ENCODE assay signal across 12 mouse cellular contexts in genomic region chr10:66357736-66358135, GRCm38 (mm10).
DNase-seq lines count a peak whose midpoint lies in the region; ATAC-seq and TF ChIP-seq lines count a peak whose summit lies in the region.
"Had no signal": no experiment of that assay in that cellular context is flagged by ENCODE, and none has a peak within 500 bp of the region (broad histone marks: within the 10 kb centered on the region; RNA-seq: fewer than 3 reads in every experiment).

No protein-coding gene starts in this region.

- H3K27me3 ChIP-seq in kidney, embryonic 14.5 days (ENCODE audit: control insufficient read depth, insufficient read depth, low read length): no peaks in the 10 kb centered on the region
- no peaks in the 10 kb centered on the region for H3K27me3 ChIP-seq in kidney, embryonic 15.5 days
- no peaks in the 10 kb centered on the region for H3K27me3 ChIP-seq in intestine, postnatal 0 days (replicated peaks; ENCODE audit: control insufficient read depth, insufficient read depth, low read length)
- H3K27me3 ChIP-seq in neural tube, embryonic 15.5 days (replicated peaks): no peaks in the 10 kb centered on the region
- H3K27me3 ChIP-seq: CH12.LX had no signal

- 71% methylated on average over 9 of the region's 9 CpGs for WGBS in kidney, embryonic 14.5 days
- 66% methylated on average over 9 of the region's 9 CpGs for WGBS in kidney, embryonic 15.5 days
- WGBS in intestine, postnatal 0 days: 91% methylated on average over 9 of the region's 9 CpGs
- WGBS in neural tube, embryonic 15.5 days: 70% methylated on average over 9 of the region's 9 CpGs

- no peaks in the 10 kb centered on the region for H3K36me3 ChIP-seq in kidney, embryonic 14.5 days (ENCODE audit: control insufficient read depth, insufficient read depth, low read length)
- no peaks in the 10 kb centered on the region for H3K36me3 ChIP-seq in kidney, embryonic 15.5 days
- H3K36me3 ChIP-seq in intestine, postnatal 0 days (ENCODE audit: control insufficient read depth, insufficient read depth): no peaks in the 10 kb centered on the region
- H3K36me3 ChIP-seq in neural tube, embryonic 15.5 days: no peaks in the 10 kb centered on the region

- DNase-seq in kidney, adult 18-20 months: no peak
- peak; percentile 96 to 98 for DNase-seq in cerebellum, postnatal 10 days
- no peak for DNase-seq in thymus, adult 18-20 months
- DNase-seq: liver, postnatal 0 days; thymus, adult 2 months had no signal

- no peaks in the 10 kb centered on the region for H3K4me1 ChIP-seq in kidney, embryonic 14.5 days (ENCODE audit: control insufficient read depth, insufficient read depth, low read length)
- 0 out of 2 replicates have a peak, but pooled peaks cover 2% of the 10 kb centered on the region for H3K4me1 ChIP-seq in kidney, embryonic 15.5 days
- H3K4me1 ChIP-seq in intestine, postnatal 0 days (replicated peaks; ENCODE audit: control insufficient read depth, insufficient read depth, low read length): no peaks in the 10 kb centered on the region
- H3K4me1 ChIP-seq in neural tube, embryonic 15.5 days: no peaks in the 10 kb centered on the region

- ATAC-seq in kidney, embryonic 14.5 days (ENCODE audit: low FRiP score, low TSS enrichment): peak; percentile 49
- ATAC-seq in cerebellum, adult (ENCODE audit: insufficient number of reproducible peaks, low FRiP score, low TSS enrichment): peak; percentile 97
- peak; percentile 64; the same call in 1 of the 2 replicates for ATAC-seq in kidney, embryonic 15.5 days (replicated peaks; ENCODE audit: low FRiP score)
- ATAC-seq in intestine, postnatal 0 days: no peak
- ATAC-seq in neural tube, embryonic 15.5 days (ENCODE audit: low FRiP score): no peak
- ATAC-seq: liver, postnatal 0 days had no signal

- no peak overlapping the region for H3K4me3 ChIP-seq in kidney, embryonic 14.5 days (ENCODE audit: low read length)
- H3K4me3 ChIP-seq in kidney, embryonic 15.5 days (replicated peaks): no peak overlapping the region
- H3K4me3 ChIP-seq in intestine, postnatal 0 days (ENCODE audit: low read depth, low read length): no peak overlapping the region
- H3K4me3 ChIP-seq in neural tube, embryonic 15.5 days (replicated peaks): no peak overlapping the region
- H3K4me3 ChIP-seq: erythroblast, embryonic 14.5 days had no signal

- H3K4me2 ChIP-seq in kidney, embryonic 14.5 days (replicated peaks; ENCODE audit: low read depth, low read length): no peak overlapping the region
- no peak overlapping the region for H3K4me2 ChIP-seq in kidney, embryonic 15.5 days
- H3K4me2 ChIP-seq in intestine, postnatal 0 days (replicated peaks; ENCODE audit: low read depth): no peak overlapping the region
- no peak overlapping the region for H3K4me2 ChIP-seq in neural tube, embryonic 15.5 days

- H3K27ac ChIP-seq in kidney, embryonic 14.5 days (ENCODE audit: low read depth, low read length): no peak overlapping the region
- no peak overlapping the region for H3K27ac ChIP-seq in kidney, embryonic 15.5 days
- no peak overlapping the region for H3K27ac ChIP-seq in intestine, postnatal 0 days (ENCODE audit: low read depth, low read length)
- H3K27ac ChIP-seq in neural tube, embryonic 15.5 days (replicated peaks): no peak overlapping the region

- no peaks in the 10 kb centered on the region for H3K9me3 ChIP-seq in kidney, embryonic 14.5 days (ENCODE audit: control insufficient read depth, low read length)
- H3K9me3 ChIP-seq in kidney, embryonic 15.5 days (replicated peaks): no peaks in the 10 kb centered on the region
- no peaks in the 10 kb centered on the region for H3K9me3 ChIP-seq in intestine, postnatal 0 days (ENCODE audit: control insufficient read depth)
- no peaks in the 10 kb centered on the region for H3K9me3 ChIP-seq in neural tube, embryonic 15.5 days (replicated peaks)

- no peak for TF ChIP-seq CTCF in intestine, postnatal 0 days (IDR thresholded peaks at IDR 0.05; ENCODE audit: low read depth)

- H3K9ac ChIP-seq in kidney, embryonic 14.5 days (ENCODE audit: low read depth, low read length): no peak overlapping the region
- H3K9ac ChIP-seq in kidney, embryonic 15.5 days: no peak overlapping the region
- no peak overlapping the region for H3K9ac ChIP-seq in intestine, postnatal 0 days (ENCODE audit: low read depth, low read length)
- H3K9ac ChIP-seq in neural tube, embryonic 15.5 days (replicated peaks): no peak overlapping the region
- H3K9ac ChIP-seq: liver, postnatal 0 days had no signal

Comparison
In these comparisons a context has a peak if more than half of its experiments do, and no peak if none do; other contexts are left out.
1. ATAC-seq: peak in kidney, embryonic 14.5 days (single experiment), cerebellum, adult (single experiment) and kidney, embryonic 15.5 days (single experiment); none in intestine, postnatal 0 days (single experiment) and neural tube, embryonic 15.5 days (single experiment).
2. DNase-seq: peak in cerebellum, postnatal 10 days (2 of 2); none in kidney, adult 18-20 months (single experiment) and thymus, adult 18-20 months (0 of 2).